Mouse (Mus musculus): ENCODE measurements at regions not wholly inside any gene's neighbourhood (a gene's known extent, or its start where the extent isn't known, plus 50 kb on each side); places are given as distances from the start of the nearest gene placed in this dataset.

- H3K9ac ChIP-seq (ENCODE audit: low read depth, low read length) = no peak overlapping the region
- H3K4me2 ChIP-seq (ENCODE audit: low read length) = no peak overlapping the region
- H3K4me3 ChIP-seq (ENCODE audit: low read length) = no peak overlapping the region
- no peak for ATAC-seq
- H3K9me3 ChIP-seq (ENCODE audit: control insufficient read depth, low read length) = no peaks in the 10 kb centered on the region
- WGBS = 83% methylated on average over 4 of the region's 4 CpGs
- H3K27me3 ChIP-seq (replicated peaks; ENCODE audit: control insufficient read depth, insufficient read depth, low read length) = no peaks in the 10 kb centered on the region
- H3K36me3 ChIP-seq (ENCODE audit: control insufficient read depth, insufficient read depth, low read length) = no peaks in the 10 kb centered on the region
- H3K27ac ChIP-seq (ENCODE audit: low read depth, low read length) = no peak overlapping the region
- no peaks in the 10 kb centered on the region for H3K4me1 ChIP-seq (ENCODE audit: control insufficient read depth, insufficient read depth, low read depth, low read length)
Observed at GRCm38 (mm10) chr15:64622591-64622990, 194.9 kb upstream of the Gm21798 start.

- 95% methylated on average over 6 of the region's 6 CpGs for WGBS
- Histone ChIP-seq H3K4me1 (ENCODE audit: control insufficient read depth, insufficient read depth, low read depth, low read length) (no peaks in the 10 kb centered on the region), H3K9ac (ENCODE audit: low read depth, low read length) (no peak overlapping the region), H3K4me2 (ENCODE audit: low read length) (no peak overlapping the region), H3K4me3 (ENCODE audit: low read length) (no peak overlapping the region), H3K36me3 (ENCODE audit: control insufficient read depth, insufficient read depth, low read length) (no peaks in the 10 kb centered on the region), H3K9me3 (ENCODE audit: control insufficient read depth, low read length) (no peaks in the 10 kb centered on the region), H3K27ac (ENCODE audit: low read depth, low read length) (no peak overlapping the region), H3K27me3 (replicated peaks; ENCODE audit: control insufficient read depth, insufficient read depth, low read length) (no peaks in the 10 kb centered on the region)
- ATAC-seq = peak; percentile 28; the same call in 1 of the 2 replicates
Observed at GRCm38 (mm10) chr15:64626359-64626758, 191.1 kb upstream of the Gm21798 start.

GRCm38 (mm10) chr15:64627258-64627657 lies 190.2 kb upstream of the Gm21798 start:
- no peaks in the 10 kb centered on the region for H3K36me3 ChIP-seq (ENCODE audit: control insufficient read depth, insufficient read depth, low read length)
- H3K4me2 ChIP-seq (ENCODE audit: low read length) = peak overlapping the region; percentile 43
- H3K4me3 ChIP-seq (ENCODE audit: low read length) = no peak overlapping the region; the same call in 1 of the 2 replicates
- no peaks in the 10 kb centered on the region for H3K9me3 ChIP-seq (ENCODE audit: control insufficient read depth, low read length)
- WGBS = 14% methylated on average over 9 of the region's 9 CpGs
- no peaks in the 10 kb centered on the region for H3K27me3 ChIP-seq (replicated peaks; ENCODE audit: control insufficient read depth, insufficient read depth, low read length)
- no peak overlapping the region for H3K27ac ChIP-seq (ENCODE audit: low read depth, low read length)
- H3K4me1 ChIP-seq (ENCODE audit: control insufficient read depth, insufficient read depth, low read depth, low read length) = no peaks in the 10 kb centered on the region
- peak; percentile 68 for ATAC-seq
- no peak overlapping the region; the same call in 1 of the 2 replicates for H3K9ac ChIP-seq (ENCODE audit: low read depth, low read length)

Measured in hindbrain, embryonic 16.5 days (tissue).